Mouse (Mus musculus): ENCODE data around the gene Chd1. TPM values are rescaled to one million over a fixed set of nuclear protein-coding genes. Genes with fewer than 3 reads are reported as not detected.

Chd1 gene
- polyA plus RNA-seq, 2 experiments: 4.4 to 13.3 TPM

GRCm38 (mm10) chr17:15698956-15699355 lies 5.8 kb upstream of the Chd1 start:
- WGBS (ENCODE audit: insufficient replicate concordance): 60% methylated on average over 3 of the region's 3 CpGs
- Histone ChIP-seq H3K27me3 (ENCODE audit: control insufficient read depth, insufficient read depth, low read length) (no peaks in the 10 kb centered on the region), H3K9me3 (ENCODE audit: control insufficient read depth, low read length) (no peaks in the 10 kb centered on the region), H3K4me2 (ENCODE audit: low read depth) (no peak overlapping the region), H3K27ac (no peak overlapping the region), H3K9ac (replicated peaks) (no peak overlapping the region), H3K36me3 (replicated peaks; ENCODE audit: control insufficient read depth, insufficient read depth, low read depth) (no peaks in the 10 kb centered on the region), H3K4me1 (replicated peaks; ENCODE audit: control insufficient read depth in 2 of 2, insufficient read depth in 2 of 2, low read length in 1 of 2) (peaks cover 0 to 3% of the 10 kb centered on the region in 2 experiments; a peak in 3 of 4 replicates), H3K4me3 (ENCODE audit: insufficient read depth in 1 of 2, low read depth in 2 of 2, low read length in 2 of 2) (no peak overlapping the region)
- DNase-seq (ENCODE audit: low read depth in 3 of 3, low spot score in 3 of 3) (no peak), ATAC-seq (ENCODE audit: insufficient read depth) (no peak)
- TF ChIP-seq EP300 (IDR thresholded peaks at IDR 0.05; ENCODE audit: low read depth) (no peak), CTCF (IDR thresholded peaks at IDR 0.05; ENCODE audit: low read depth) (no peak)

- no peaks in the 10 kb centered on the region for H3K36me3 ChIP-seq (replicated peaks; ENCODE audit: control insufficient read depth, insufficient read depth, low read depth)
- no peak overlapping the region for H3K9ac ChIP-seq (replicated peaks)
- H3K4me2 ChIP-seq (ENCODE audit: low read depth): no peak overlapping the region
- no peak overlapping the region for H3K27ac ChIP-seq
- 60% methylated on average over 5 of the region's 5 CpGs for WGBS (ENCODE audit: insufficient replicate concordance)
- no peaks in the 10 kb centered on the region for H3K9me3 ChIP-seq (ENCODE audit: control insufficient read depth, low read length)
- no peak for ATAC-seq (ENCODE audit: insufficient read depth)
- DNase-seq (ENCODE audit: low read depth in 3 of 3, low spot score in 3 of 3): no peak
- TF ChIP-seq EP300 (IDR thresholded peaks at IDR 0.05; ENCODE audit: low read depth) (no peak), CTCF (IDR thresholded peaks at IDR 0.05; ENCODE audit: low read depth) (no peak)
- no peaks in the 10 kb centered on the region for H3K27me3 ChIP-seq (ENCODE audit: control insufficient read depth, insufficient read depth, low read length)
- H3K4me3 ChIP-seq (ENCODE audit: insufficient read depth in 1 of 2, low read depth in 2 of 2, low read length in 2 of 2): no peak overlapping the region
- H3K4me1 ChIP-seq (replicated peaks; ENCODE audit: control insufficient read depth in 2 of 2, insufficient read depth in 2 of 2, low read length in 1 of 2): peaks cover 1 to 5% of the 10 kb centered on the region in 2 experiments; a peak in 3 of 4 replicates
Observed at GRCm38 (mm10) chr17:15701505-15701904, 3.3 kb upstream of the Chd1 start.

- Histone ChIP-seq H3K4me2 (ENCODE audit: low read depth) (peak overlapping the region; percentile 70), H3K4me1 (replicated peaks; ENCODE audit: control insufficient read depth in 2 of 2, insufficient read depth in 2 of 2, low read length in 1 of 2) (peaks cover 4 to 8% of the 10 kb centered on the region in 2 experiments; a peak in 3 of 4 replicates), H3K27ac (peak overlapping the region; percentile 81), H3K27me3 (ENCODE audit: control insufficient read depth, insufficient read depth, low read length) (no peaks in the 10 kb centered on the region), H3K9ac (replicated peaks) (peak overlapping the region; percentile 80), H3K4me3 (ENCODE audit: insufficient read depth in 1 of 2, low read depth in 2 of 2, low read length in 2 of 2) (peak overlapping the region; percentile 77 to 94), H3K36me3 (replicated peaks; ENCODE audit: control insufficient read depth, insufficient read depth, low read depth) (peaks cover 12% of the 10 kb centered on the region), H3K9me3 (ENCODE audit: control insufficient read depth, low read length) (no peaks in the 10 kb centered on the region)
- ATAC-seq (ENCODE audit: insufficient read depth) (no peak), DNase-seq (ENCODE audit: low read depth in 3 of 3, low spot score in 3 of 3) (no peak)
- 6% methylated on average over 12 of the region's 12 CpGs for WGBS (ENCODE audit: insufficient replicate concordance)
- TF ChIP-seq EP300 (IDR thresholded peaks at IDR 0.05; ENCODE audit: low read depth) (no peak), CTCF (IDR thresholded peaks at IDR 0.05; ENCODE audit: low read depth) (no peak)
Observed at GRCm38 (mm10) chr17:15704158-15704474, 651 bp upstream of the Chd1 start.

- peak overlapping the region; percentile 77 to 98 for H3K4me3 ChIP-seq (ENCODE audit: insufficient read depth in 1 of 2, low read depth in 2 of 2, low read length in 2 of 2)
- WGBS (ENCODE audit: insufficient replicate concordance): under 1% methylated on average over 82 of the region's 89 CpGs
- peak overlapping the region; percentile 84 for H3K9ac ChIP-seq (replicated peaks)
- peak overlapping the region; percentile 86 for H3K27ac ChIP-seq
- H3K4me1 ChIP-seq (replicated peaks; ENCODE audit: control insufficient read depth in 2 of 2, insufficient read depth in 2 of 2, low read length in 1 of 2): peaks cover 4 to 8% of the 10 kb centered on the region in 2 experiments; a peak in 3 of 4 replicates
- H3K36me3 ChIP-seq (replicated peaks; ENCODE audit: control insufficient read depth, insufficient read depth, low read depth): peaks cover 15% of the 10 kb centered on the region
- ATAC-seq (ENCODE audit: insufficient read depth): peak; percentile 50
- TF ChIP-seq EP300 (IDR thresholded peaks at IDR 0.05; ENCODE audit: low read depth) (no peak), CTCF (IDR thresholded peaks at IDR 0.05; ENCODE audit: low read depth) (no peak)
- no peaks in the 10 kb centered on the region for H3K27me3 ChIP-seq (ENCODE audit: control insufficient read depth, insufficient read depth, low read length)
- DNase-seq (ENCODE audit: low read depth in 3 of 3, low spot score in 3 of 3): peak in 1 of 3 experiments; percentile 23
- H3K4me2 ChIP-seq (ENCODE audit: low read depth): peak overlapping the region; percentile 79
- no peaks in the 10 kb centered on the region for H3K9me3 ChIP-seq (ENCODE audit: control insufficient read depth, low read length)
Observed at GRCm38 (mm10) chr17:15705303-15706284, 827 bp downstream of the Chd1 start.

- ATAC-seq (ENCODE audit: insufficient read depth): no peak
- no peaks in the 10 kb centered on the region for H3K9me3 ChIP-seq (ENCODE audit: control insufficient read depth, low read length)
- no peak overlapping the region for H3K4me3 ChIP-seq (ENCODE audit: insufficient read depth in 1 of 2, low read depth in 2 of 2, low read length in 2 of 2)
- TF ChIP-seq CTCF (IDR thresholded peaks at IDR 0.05; ENCODE audit: low read depth): no peak
- TF ChIP-seq EP300 (IDR thresholded peaks at IDR 0.05; ENCODE audit: low read depth): no peak
- H3K27me3 ChIP-seq (ENCODE audit: control insufficient read depth, insufficient read depth, low read length): no peaks in the 10 kb centered on the region
- no peak overlapping the region for H3K27ac ChIP-seq
- no peaks in the 10 kb centered on the region; a peak in 1 of 4 replicates for H3K4me1 ChIP-seq (replicated peaks; ENCODE audit: control insufficient read depth in 2 of 2, insufficient read depth in 2 of 2, low read length in 1 of 2)
- H3K36me3 ChIP-seq (replicated peaks; ENCODE audit: control insufficient read depth, insufficient read depth, low read depth): peaks cover 2% of the 10 kb centered on the region
- no peak for DNase-seq (ENCODE audit: low read depth in 3 of 3, low spot score in 3 of 3)
- H3K4me2 ChIP-seq (ENCODE audit: low read depth): no peak overlapping the region
- 63% methylated on average over 4 of the region's 4 CpGs for WGBS (ENCODE audit: insufficient replicate concordance)
- no peak overlapping the region for H3K9ac ChIP-seq (replicated peaks)
Observed at GRCm38 (mm10) chr17:15714507-15714906, 9.7 kb downstream of the Chd1 start.
